Mouse (Mus musculus) G1E-ER4 (cell line): Measurements from ENCODE around the gene Atf5. TPM values are rescaled to one million over a fixed set of nuclear protein-coding genes. Genes with fewer than 3 reads are reported as not detected.

ENCODE experiments used
- GATA1 ChIP-seq: IDR thresholded peaks from one replicate; pipeline ENCODE4 v1.8.0; 2012; ENCODE audit warnings: low read length, inconsistent platforms
- polyA plus RNA-seq: library from polyadenylated mRNA; stranded (reverse); fragments of >175 nt; gene quantifications from 2 replicates; pipeline ENCODE4 v1.2.3, GENCODE M21; 2012

Gene Atf5
- polyA plus RNA-seq, 1 experiment = 546 TPM

DNA sequence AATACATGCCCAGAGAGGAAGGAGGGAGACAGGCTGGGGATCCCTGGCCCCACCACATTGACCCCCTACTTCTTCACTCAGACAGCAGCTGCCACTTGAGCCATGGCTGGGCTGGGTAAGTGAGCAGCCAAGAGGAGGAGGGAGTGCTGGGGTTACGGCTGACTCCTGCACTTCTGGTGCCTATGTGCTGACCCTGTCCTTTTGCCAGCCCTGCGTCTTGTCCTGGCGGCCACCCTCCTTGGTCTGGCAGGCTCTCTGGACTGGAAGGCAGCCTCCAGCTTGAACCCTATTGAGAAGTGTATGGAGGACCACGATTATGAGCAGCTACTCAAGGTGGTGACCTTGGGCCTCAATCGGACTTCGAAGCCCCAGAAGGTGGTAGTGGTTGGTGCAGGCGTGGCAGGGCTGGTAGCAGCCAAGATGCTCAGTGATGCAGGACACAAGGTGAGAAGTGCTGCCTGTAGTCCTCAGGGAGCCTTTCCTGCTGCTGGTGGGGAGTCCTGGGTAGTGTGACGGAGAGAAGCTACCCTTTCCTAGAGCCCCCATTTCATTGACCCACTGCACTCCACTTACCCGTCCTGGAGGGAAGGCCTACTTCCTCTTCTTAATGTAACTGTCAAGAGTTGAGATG is 20.1 kb upstream of the Atf5 start:
- TF ChIP-seq GATA1 = no peak

DNA sequence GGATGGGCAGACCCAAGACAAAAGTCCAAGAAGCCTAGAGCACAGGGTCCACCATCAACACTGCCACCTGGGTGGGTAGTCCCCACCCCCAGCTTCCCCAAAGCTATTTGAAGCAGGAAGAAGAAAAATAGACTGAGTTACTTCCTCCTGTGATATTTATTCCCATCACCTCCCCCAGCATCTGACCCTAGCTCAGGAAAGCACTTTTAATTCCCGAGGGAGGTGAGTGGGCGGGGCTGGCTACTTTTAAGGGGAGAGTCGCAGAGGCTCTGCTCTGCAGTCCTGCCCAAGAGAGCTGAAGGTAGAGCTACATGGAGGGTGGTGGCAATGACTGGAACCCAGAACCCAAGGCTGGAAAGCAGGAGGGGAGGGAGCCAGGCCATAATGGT is 19.6 kb upstream of the Atf5 start:
- no peak for TF ChIP-seq GATA1

DNA sequence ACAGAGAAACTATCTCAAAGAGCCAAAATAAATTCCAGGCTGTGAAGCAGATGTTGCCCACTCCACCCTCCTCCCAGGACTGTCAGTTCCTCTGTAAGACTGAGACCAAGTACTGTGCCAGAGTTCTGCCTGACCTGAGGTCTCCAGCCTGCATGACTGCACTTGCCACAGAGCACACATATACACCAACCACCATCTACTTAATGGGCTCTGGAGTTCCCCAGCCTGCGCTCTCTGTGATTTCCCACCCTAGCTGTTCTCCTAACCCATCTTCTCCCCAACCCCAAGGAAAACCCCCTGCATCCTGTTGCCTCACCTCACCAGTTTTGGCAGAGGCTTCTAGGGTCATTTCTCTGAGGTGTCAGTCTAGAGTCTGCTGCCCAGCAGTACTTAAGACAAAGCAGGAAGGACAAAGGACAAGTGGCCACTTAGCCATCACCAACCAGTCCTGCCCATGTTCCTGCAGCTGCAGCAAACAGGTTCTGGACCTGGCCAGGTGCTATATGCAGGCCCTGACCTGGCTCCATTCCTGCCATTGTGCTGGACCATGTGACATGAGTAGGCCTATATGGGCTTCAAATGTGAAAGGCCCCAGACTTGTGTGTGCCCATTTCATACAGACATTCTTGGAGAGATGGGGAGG is 19.0 kb upstream of the Atf5 start:
- TF ChIP-seq GATA1 = no peak

DNA sequence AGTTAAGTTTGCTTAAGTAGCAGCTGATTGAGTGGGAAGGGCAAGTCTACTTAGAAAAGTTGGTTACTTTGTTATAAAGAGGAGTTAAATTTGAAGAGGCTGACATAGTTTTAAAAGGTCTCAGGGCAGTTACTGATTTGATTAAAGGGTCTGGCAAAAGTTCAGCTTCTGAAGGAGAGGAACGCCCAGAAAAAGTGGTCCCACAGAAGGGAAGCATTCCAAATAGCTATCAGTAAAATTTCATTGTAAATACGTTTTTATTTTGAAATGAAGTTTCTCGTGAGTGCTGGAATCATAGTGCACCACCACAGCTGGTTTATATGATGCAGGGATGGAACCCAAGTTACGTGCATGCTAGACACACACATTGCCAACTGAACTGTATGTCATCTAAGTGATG is 16.3 kb upstream of the Atf5 start:
- no peak for TF ChIP-seq GATA1

DNA sequence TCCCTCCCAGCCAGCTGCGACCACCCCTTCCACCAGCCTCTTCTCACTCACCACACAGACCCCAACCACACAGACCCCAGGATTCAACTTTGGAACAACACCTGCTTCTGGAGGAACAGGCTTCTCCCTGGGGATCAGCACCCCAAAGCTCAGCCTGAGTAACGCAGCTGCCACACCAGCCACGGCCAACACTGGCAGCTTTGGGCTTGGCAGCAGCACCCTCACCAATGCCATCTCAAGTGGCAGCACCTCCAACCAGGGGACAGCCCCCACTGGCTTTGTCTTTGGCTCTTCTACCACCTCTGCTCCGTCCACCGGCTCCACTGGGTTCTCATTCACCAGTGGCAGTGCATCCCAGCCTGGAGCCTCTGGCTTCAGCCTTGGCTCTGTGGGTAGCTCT is 12.2 kb upstream of the Atf5 start:
- TF ChIP-seq GATA1 = no peak

DNA sequence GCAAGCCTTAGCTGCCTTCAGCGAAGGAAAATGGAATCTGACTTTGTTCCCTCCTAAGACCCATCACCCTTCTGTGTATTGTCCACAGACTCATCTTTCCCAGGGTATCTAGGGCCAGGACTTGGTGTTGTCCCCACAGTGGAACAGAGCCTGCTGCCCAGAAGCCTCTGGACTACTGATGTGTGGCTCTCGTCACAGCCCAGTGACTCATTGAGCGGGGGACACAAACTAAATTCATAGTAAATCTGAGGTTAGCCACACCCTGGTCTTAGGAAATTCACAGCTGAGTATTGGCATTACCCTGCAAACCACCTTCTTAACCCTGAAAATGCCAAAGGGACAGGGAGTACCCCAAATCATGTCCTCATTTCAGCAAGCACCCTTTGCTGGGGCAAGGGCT is 10.3 kb upstream of the Atf5 start:
- no peak for TF ChIP-seq GATA1

DNA sequence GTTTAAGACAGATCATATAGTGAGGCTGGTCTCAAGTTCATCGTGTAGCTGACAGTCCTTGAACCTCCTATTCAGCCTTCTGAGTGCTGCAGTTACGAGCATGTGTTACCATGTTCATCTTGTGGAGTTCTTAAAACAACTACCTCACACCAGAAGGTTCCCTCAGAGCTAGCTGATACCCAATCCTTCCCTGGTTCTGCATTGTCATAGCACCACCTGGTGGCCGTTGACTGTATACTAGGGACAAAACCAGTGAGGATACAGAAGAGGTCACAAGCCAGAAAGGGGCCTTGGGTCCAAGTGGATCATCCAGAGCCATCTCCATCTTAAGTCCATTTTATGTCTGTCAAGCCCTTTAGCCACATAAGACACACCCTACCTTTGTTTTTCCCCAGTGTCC is 8.4 kb upstream of the Atf5 start:
- no peak for TF ChIP-seq GATA1

DNA sequence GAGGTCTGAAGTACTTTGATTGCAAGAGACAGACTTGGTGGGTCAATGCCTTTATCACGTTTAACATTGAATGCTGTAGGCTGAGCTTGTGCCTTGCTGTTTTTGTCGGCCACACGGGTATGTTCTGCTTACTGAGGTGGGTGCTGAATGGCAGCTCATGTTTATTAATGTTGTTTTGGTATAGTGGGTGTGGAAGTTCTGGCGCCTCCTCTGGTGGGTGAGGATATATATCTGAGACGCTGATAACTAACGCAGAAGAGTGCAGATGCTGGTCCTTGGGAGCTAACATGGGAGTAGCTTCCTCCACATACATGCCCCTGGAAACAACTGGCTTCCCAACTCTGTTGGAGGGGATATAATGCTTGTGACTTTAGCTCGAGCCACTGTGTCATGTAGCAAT is 7.0 kb upstream of the Atf5 start:
- no peak for TF ChIP-seq GATA1

DNA sequence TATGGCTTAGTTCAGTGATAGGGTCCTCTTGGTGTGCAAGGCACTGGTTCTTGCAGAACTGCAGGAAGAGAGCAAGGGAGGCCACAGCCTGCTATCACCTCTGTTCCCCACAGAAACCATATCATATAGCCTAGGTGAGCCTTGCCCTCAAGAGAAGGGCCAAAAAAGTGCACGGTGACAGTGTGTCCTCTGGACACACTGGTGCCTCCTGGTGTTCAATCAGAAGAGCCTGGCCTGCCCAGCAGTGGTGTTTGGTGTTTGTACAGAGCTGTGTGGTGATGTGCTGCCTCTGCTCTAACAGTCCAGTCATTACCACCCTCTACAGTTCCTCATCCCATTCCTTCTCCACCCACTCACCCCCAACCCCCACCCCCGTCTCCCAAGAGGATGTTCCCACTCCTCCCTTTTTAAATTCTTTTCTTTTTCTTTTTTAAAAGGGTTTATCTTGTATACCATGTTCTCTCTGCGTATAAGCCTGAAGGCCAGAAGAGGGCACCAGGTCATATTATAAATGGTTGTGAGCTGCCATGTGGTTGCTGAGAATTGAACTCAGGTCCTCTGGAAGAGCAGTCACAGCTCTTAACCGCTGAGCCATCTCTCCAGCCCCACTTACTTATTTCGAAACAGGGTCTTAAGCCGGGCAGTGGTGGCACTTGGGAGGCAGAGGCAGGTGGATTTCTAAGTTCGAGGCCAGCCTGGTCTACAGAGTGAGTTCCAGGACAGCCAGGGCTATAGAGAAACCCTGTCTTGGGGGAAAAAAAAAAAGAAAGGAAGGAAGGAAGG is 5.4 kb upstream of the Atf5 start:
- no peak for TF ChIP-seq GATA1

DNA sequence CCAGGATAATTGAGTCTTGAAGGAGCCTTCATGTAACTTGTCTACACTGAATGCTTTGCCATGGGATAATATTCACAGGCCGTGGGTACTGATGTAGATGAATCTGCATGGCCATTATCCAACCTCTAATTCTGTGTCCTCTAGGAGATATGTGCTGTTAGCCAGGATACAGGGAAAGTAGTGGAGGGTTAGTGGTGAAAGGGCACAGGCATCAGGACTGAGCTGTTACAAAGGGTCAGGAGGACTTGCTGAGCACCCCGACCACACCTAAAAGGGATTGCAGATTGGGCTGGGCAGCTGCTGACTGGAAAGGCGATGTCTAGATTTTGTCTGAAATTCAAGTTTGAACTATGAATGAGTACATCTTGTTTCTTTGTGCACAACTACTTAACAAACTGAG is 4.1 kb upstream of the Atf5 start:
- no peak for TF ChIP-seq GATA1

DNA sequence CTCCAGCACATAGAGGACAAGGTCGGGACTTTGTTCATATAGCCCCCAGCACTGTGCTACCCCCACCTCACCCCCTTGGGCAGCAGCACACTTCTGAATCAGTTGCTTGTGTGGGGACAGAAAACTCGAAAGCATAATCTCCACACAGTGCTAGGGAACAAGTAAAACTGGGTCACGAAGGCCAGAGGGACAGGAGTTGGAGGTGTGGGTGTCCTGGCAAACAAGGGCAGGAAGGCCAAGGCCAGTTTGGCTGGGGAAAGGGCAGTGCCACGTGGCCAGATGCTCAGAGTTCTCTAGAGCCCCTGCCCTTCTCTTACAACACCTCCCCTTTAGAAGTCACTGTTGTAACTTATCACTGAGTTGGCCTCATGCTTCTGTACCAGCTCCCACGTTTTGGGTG is 3.4 kb upstream of the Atf5 start:
- no peak for TF ChIP-seq GATA1

DNA sequence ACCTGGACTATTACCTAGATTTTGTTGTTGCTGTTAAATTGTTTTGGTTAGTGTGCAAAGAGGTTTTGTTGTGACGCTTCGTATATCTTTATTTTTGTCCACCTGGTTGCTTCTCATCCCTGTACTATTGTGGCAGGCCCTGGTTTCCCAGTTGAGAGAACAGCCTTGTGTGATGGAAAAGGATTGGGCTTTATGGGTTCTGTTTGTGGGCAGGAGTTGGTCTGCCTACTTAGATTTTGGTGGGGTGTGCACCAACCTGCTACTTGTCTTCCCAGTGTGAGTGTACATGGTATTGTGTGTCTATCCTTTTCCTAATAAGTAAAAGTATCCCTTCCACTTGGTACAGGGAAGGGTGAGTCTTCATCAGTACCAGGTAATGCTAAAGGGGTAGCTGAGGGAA is 2.9 kb upstream of the Atf5 start:
- TF ChIP-seq GATA1 = no peak

DNA sequence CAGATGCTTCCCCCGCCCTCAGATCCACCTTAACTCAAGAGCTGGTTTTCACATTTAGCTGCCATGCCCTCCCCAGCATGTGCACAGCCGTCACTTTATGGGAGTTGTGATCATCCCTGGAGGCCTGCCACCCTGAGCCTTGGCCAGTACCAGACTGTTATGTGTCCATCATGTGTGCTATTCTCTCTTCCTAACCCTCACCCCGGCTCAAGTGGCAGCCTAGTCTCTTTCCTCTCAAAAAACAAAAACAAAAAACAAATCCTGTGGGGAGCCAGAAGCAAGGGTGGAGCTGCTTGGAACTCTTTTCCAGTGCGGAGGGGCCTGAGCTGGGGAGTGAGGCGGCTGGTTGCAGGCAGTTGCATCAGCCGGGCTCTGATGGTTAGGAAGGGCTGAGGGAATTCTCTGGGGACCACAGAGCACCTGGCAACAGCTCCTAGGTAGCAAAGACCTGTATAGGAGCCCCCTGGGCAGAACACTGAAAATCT is 2.3 kb upstream of the Atf5 start:
- TF ChIP-seq GATA1 = no peak

DNA sequence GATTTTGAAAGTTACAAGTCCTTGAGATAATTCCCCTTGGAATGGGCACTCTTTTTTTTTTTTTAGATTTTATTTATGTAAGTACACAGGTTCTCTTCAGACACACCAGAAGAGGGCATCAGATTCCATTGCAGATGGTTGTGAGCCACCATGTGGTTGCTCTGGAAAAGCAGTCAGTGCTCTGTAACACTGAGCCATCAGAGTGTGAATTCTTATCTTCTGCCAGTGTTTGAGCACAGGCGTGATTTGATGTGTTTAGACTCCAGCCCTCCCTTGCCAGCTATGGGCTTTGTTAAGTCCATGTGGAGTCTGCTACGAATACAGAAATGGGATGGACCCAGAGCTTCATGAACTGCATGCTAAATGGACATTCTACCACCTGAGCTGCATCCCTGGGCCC is 1.7 kb upstream of the Atf5 start:
- TF ChIP-seq GATA1 = no peak

DNA sequence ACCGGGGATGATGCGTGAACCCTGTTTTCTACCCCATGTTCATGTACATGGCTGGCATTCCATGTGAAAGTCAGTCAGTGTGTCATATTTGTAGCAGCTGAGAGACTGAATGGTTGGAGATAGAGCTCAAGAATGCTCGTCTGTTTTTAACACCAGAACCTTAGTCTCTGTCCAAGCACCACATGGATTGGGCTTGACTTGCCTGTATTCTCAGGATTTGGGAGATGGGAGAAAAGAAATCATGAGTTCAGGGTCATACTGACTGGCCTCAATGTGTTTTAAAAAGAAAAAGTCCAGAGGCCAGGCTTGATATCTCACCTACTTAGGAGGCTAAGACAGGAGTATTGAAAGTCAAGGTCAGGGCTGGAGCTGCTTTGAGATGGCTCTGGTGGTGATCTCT is 983 bp upstream of the Atf5 start:
- no peak for TF ChIP-seq GATA1

DNA sequence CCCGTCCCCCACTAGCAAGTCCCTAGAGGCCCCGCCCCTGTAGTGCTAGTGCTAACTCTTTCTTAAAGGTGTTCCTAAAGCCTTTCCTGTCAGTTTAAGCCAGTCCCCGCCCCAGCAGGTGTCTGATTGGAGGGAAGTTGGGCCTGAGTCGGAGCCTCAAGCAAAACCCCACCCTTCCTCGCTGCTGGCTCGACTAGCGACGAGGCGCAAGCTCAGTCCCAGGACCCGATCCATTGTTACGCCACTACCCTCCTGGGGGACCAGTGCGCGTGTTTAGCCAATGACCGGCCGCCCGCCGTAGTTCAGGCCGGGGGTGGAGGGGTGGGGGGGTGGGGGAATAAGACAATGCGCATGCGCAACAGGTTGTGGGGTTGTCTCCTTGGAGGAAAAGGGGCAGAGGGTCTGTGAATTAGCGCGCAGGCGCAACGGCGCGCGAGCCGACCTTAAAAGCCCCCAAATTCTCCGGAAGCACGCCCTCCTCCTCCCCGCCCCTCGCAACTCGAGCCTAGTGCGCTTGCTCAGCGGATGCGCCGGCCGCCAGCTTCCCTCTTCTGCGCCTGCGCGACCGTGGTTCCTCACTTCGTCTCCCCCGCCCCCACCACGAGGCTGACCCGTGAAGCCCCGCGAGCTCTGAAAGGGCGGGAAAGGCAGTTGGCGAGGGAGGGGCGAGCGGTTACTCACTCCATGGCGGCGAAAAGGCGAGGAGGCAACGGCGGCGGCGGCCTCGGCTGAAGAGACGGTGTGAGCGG is 563 bp downstream of the Atf5 start, which contains the start of the genes Nup62 and Il4i1:
Gene Nup62 (plus strand): TSS at position 368 of the 749 bp plus-strand sequence.
Gene Il4i1 (plus strand): TSS at position 667 of the 749 bp plus-strand sequence.
- no peak for TF ChIP-seq GATA1
